Mouse (Mus musculus): Measurements from ENCODE around the gene Kif18b. TPM values are rescaled to one million over a fixed set of nuclear protein-coding genes. Genes with fewer than 3 reads are reported as not detected.

Gene Kif18b
- polyA plus RNA-seq, 1 experiment = 72.3 TPM

DNA sequence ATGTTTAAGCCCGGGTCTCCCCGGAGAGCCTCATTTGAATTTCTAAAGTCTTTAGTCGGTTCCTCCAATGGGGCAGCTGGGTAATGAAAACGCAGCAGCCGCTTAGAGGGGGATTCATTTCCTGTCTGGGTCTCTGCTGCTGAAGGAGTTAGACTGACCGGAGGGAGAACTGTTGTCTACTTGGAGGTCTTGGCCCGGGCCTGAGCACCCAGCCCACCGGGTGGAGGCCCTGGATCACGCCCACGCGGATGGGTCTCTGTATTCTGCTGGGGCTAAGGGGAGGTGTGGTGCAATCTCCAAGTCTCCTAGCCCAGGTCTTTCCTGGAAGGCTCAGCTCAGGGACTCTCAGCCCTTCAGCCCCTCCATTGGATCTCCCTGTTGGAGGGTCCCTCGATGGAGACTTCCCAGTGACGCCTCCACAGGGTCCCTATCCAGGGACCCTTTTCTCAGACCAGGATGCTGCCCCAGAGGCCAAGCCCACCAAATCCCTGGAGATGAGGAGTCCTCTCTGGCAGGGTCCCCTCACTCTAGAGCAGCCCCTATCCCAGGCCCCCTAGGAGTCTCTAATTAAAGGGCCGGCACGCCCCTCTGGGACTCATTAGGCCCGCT, 38.4 kb upstream of the Kif18b start:
- no peak for TF ChIP-seq POLR2A (IDR thresholded peaks at IDR 0.05; ENCODE audit: insufficient read depth, low read length)
- no peak for TF ChIP-seq EP300 (IDR thresholded peaks at IDR 0.05; ENCODE audit: insufficient read depth, low read depth, low read length)
- TF ChIP-seq CTCF (IDR thresholded peaks at IDR 0.05; ENCODE audit: low read depth, low read length) = no peak
- H3K4me1 ChIP-seq (ENCODE audit: control insufficient read depth, insufficient read depth, low read length) = peaks cover 2% of the 10 kb centered on the region
- no peaks in the 10 kb centered on the region for H3K36me3 ChIP-seq (ENCODE audit: control insufficient read depth, insufficient read depth, low read length, poor library complexity, severe bottlenecking)
- peak overlapping the region; percentile 63 for H3K4me3 ChIP-seq (ENCODE audit: low read depth, low read length)
- H3K27ac ChIP-seq (ENCODE audit: insufficient read depth, low read length) = peak overlapping the region; percentile 42; the same call in 1 of the 2 replicates
- no peaks in the 10 kb centered on the region for H3K9me3 ChIP-seq (replicated peaks; ENCODE audit: control insufficient read depth, insufficient read depth, low read length, poor library complexity, severe bottlenecking)
- H3K27me3 ChIP-seq (ENCODE audit: control insufficient read depth, insufficient read depth, low read length, poor library complexity, severe bottlenecking) = no peaks in the 10 kb centered on the region
- H3K9ac ChIP-seq (ENCODE audit: low read depth, poor library complexity, severe bottlenecking) = peak overlapping the region; percentile 60

DNA sequence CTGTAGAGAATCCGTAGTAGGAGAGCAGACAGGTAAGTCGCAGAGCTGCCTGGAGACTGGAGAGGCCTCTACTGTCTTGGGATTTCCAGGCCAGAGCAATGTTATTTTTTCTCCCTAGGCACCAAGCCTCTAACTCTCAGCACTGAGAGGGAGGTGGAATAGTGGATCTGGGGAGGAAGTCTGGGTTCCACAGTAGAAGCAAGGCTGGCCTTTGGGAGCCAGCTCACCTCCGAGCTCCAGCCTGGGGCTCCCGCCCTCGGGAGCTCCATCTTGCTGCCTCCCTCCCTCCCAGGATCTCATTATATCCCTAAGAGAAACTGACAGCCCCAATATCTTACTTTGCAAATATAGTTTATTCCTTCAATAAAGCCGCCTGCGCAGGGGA, 37.9 kb upstream of the Kif18b start:
- H3K9me3 ChIP-seq (replicated peaks; ENCODE audit: control insufficient read depth, insufficient read depth, low read length, poor library complexity, severe bottlenecking) = no peaks in the 10 kb centered on the region
- peak overlapping the region; percentile 6; the same call in 1 of the 2 replicates for H3K4me3 ChIP-seq (ENCODE audit: low read depth, low read length)

DNA sequence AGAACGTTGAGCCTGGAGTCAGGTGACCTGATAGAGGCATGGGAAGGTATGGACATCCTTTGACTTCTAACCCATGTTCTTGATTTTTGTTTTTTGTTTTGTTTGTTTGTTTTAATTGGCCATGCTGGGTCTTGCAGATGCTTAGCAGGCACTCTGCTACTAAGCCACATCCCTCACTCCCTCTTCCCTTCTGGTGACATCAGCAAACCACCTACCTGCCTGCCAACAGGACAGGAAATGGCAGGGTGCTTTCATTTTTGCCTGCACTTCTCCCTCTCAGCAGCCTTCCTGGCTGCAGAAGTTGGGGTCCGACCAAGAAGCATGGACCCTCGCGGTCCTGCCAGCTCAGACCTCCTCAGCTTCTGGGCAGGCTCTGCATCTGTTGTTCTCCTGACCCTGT, 36.2 kb upstream of the Kif18b start:
- H3K9ac ChIP-seq (ENCODE audit: low read depth, poor library complexity, severe bottlenecking) = no peak overlapping the region
- no peak overlapping the region for H3K4me3 ChIP-seq (ENCODE audit: low read depth, low read length)
- no peak overlapping the region for H3K27ac ChIP-seq (ENCODE audit: insufficient read depth, low read length)
- TF ChIP-seq POLR2A (IDR thresholded peaks at IDR 0.05; ENCODE audit: insufficient read depth, low read length) = no peak
- TF ChIP-seq CTCF (IDR thresholded peaks at IDR 0.05; ENCODE audit: low read depth, low read length) = no peak
- TF ChIP-seq EP300 (IDR thresholded peaks at IDR 0.05; ENCODE audit: insufficient read depth, low read depth, low read length) = no peak
- no peaks in the 10 kb centered on the region for H3K36me3 ChIP-seq (ENCODE audit: control insufficient read depth, insufficient read depth, low read length, poor library complexity, severe bottlenecking)
- no peaks in the 10 kb centered on the region for H3K27me3 ChIP-seq (ENCODE audit: control insufficient read depth, insufficient read depth, low read length, poor library complexity, severe bottlenecking)
- H3K4me1 ChIP-seq (ENCODE audit: control insufficient read depth, insufficient read depth, low read length) = peaks cover 2% of the 10 kb centered on the region
- H3K9me3 ChIP-seq (replicated peaks; ENCODE audit: control insufficient read depth, insufficient read depth, low read length, poor library complexity, severe bottlenecking) = no peaks in the 10 kb centered on the region

More for the DNA sequence above, 37.9 kb upstream of the Kif18b start:
- Histone ChIP-seq H3K4me1 (ENCODE audit: control insufficient read depth, insufficient read depth, low read length) (peaks cover 2% of the 10 kb centered on the region), H3K27me3 (ENCODE audit: control insufficient read depth, insufficient read depth, low read length, poor library complexity, severe bottlenecking) (no peaks in the 10 kb centered on the region), H3K27ac (ENCODE audit: insufficient read depth, low read length) (no peak overlapping the region), H3K36me3 (ENCODE audit: control insufficient read depth, insufficient read depth, low read length, poor library complexity, severe bottlenecking) (no peaks in the 10 kb centered on the region), H3K9ac (ENCODE audit: low read depth, poor library complexity, severe bottlenecking) (peak overlapping the region; percentile 60)
- TF ChIP-seq CTCF (IDR thresholded peaks at IDR 0.05; ENCODE audit: low read depth, low read length) (no peak), POLR2A (IDR thresholded peaks at IDR 0.05; ENCODE audit: insufficient read depth, low read length) (no peak), EP300 (IDR thresholded peaks at IDR 0.05; ENCODE audit: insufficient read depth, low read depth, low read length) (no peak)

DNA sequence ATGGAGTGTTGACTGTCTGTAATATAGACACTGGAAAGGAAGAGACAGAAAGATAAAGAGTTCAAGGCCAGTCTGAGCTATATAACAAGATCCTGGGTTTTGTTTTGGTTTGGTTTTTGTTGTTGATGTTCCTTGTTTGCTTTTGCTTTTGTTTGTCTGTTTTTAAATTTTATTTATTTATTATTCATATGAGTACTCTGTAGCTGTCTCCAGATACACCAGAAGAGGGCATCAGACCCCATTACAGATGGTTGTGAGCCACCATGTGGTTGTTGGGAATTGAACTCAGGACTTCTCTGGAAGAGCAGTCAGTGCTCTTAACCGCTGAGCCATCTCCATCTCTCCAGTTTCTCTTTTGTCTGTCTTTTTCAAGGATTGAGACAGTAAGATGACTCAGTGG, 33.9 kb upstream of the Kif18b start:
- Histone ChIP-seq H3K36me3 (ENCODE audit: control insufficient read depth, insufficient read depth, low read length, poor library complexity, severe bottlenecking) (no peaks in the 10 kb centered on the region), H3K9ac (ENCODE audit: low read depth, poor library complexity, severe bottlenecking) (no peak overlapping the region), H3K9me3 (replicated peaks; ENCODE audit: control insufficient read depth, insufficient read depth, low read length, poor library complexity, severe bottlenecking) (no peaks in the 10 kb centered on the region), H3K4me1 (ENCODE audit: control insufficient read depth, insufficient read depth, low read length) (no peaks in the 10 kb centered on the region), H3K27me3 (ENCODE audit: control insufficient read depth, insufficient read depth, low read length, poor library complexity, severe bottlenecking) (no peaks in the 10 kb centered on the region), H3K4me3 (ENCODE audit: low read depth, low read length) (no peak overlapping the region), H3K27ac (ENCODE audit: insufficient read depth, low read length) (no peak overlapping the region)
- TF ChIP-seq POLR2A (IDR thresholded peaks at IDR 0.05; ENCODE audit: insufficient read depth, low read length) (no peak), EP300 (IDR thresholded peaks at IDR 0.05; ENCODE audit: insufficient read depth, low read depth, low read length) (no peak), CTCF (IDR thresholded peaks at IDR 0.05; ENCODE audit: low read depth, low read length) (no peak)

DNA sequence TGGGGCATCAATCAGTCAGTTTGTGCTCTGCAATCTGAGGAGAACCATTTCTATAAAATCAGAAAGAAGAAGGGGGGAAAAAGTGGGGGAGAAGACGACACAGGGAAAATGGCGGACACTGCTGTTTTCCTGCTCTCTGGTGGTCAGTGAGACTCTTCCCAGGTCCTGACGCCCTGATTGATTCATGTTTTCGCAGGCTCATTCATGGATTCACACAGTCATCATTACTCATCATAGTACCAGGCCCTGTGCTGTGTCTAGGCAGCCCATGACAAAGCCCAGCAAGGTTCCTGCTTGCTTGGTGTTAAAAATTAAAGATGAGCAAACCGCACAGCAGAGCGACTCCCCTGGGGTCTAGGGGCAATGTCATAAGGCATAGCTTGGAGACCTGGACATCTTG, 33.5 kb upstream of the Kif18b start:
- TF ChIP-seq CTCF (IDR thresholded peaks at IDR 0.05; ENCODE audit: low read depth, low read length) (no peak), POLR2A (IDR thresholded peaks at IDR 0.05; ENCODE audit: insufficient read depth, low read length) (no peak), EP300 (IDR thresholded peaks at IDR 0.05; ENCODE audit: insufficient read depth, low read depth, low read length) (no peak)
- no peaks in the 10 kb centered on the region for H3K9me3 ChIP-seq (replicated peaks; ENCODE audit: control insufficient read depth, insufficient read depth, low read length, poor library complexity, severe bottlenecking)
- H3K27ac ChIP-seq (ENCODE audit: insufficient read depth, low read length) = no peak overlapping the region
- no peak overlapping the region for H3K4me3 ChIP-seq (ENCODE audit: low read depth, low read length)
- H3K36me3 ChIP-seq (ENCODE audit: control insufficient read depth, insufficient read depth, low read length, poor library complexity, severe bottlenecking) = no peaks in the 10 kb centered on the region
- H3K4me1 ChIP-seq (ENCODE audit: control insufficient read depth, insufficient read depth, low read length) = no peaks in the 10 kb centered on the region
- H3K27me3 ChIP-seq (ENCODE audit: control insufficient read depth, insufficient read depth, low read length, poor library complexity, severe bottlenecking) = no peaks in the 10 kb centered on the region
- H3K9ac ChIP-seq (ENCODE audit: low read depth, poor library complexity, severe bottlenecking) = no peak overlapping the region

DNA sequence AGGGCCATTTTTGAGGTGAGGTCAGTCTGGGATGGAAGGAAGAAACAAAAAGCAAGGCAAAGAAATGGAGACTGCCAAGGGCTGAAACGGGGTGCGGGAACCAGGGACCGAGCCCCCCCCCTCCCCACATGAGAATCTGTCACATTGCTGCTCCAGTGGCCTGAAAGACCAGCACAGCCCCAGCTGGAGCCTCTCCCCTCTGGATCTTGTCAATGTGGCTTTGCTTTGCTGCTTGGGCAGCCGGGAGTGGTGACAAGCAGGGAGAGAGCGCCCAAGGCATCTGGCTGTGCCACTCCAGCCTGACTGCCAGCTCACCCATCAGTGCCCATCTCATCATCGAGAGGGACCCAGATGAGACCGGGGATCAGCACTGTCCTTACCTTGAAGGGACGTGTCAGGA, 32.8 kb upstream of the Kif18b start:
- H3K4me1 ChIP-seq (ENCODE audit: control insufficient read depth, insufficient read depth, low read length) = no peaks in the 10 kb centered on the region
- H3K36me3 ChIP-seq (ENCODE audit: control insufficient read depth, insufficient read depth, low read length, poor library complexity, severe bottlenecking) = no peaks in the 10 kb centered on the region
- H3K27me3 ChIP-seq (ENCODE audit: control insufficient read depth, insufficient read depth, low read length, poor library complexity, severe bottlenecking) = no peaks in the 10 kb centered on the region
- TF ChIP-seq EP300 (IDR thresholded peaks at IDR 0.05; ENCODE audit: insufficient read depth, low read depth, low read length) = no peak
- TF ChIP-seq POLR2A (IDR thresholded peaks at IDR 0.05; ENCODE audit: insufficient read depth, low read length) = no peak
- TF ChIP-seq CTCF (IDR thresholded peaks at IDR 0.05; ENCODE audit: low read depth, low read length) = no peak
- H3K4me3 ChIP-seq (ENCODE audit: low read depth, low read length) = no peak overlapping the region
- no peak overlapping the region for H3K9ac ChIP-seq (ENCODE audit: low read depth, poor library complexity, severe bottlenecking)
- H3K27ac ChIP-seq (ENCODE audit: insufficient read depth, low read length) = no peak overlapping the region
- no peaks in the 10 kb centered on the region for H3K9me3 ChIP-seq (replicated peaks; ENCODE audit: control insufficient read depth, insufficient read depth, low read length, poor library complexity, severe bottlenecking)
